Mouse (Mus musculus) CD8-positive naive resting alpha-beta T cell, adult 2 months (primary cell): ENCODE measurements around the gene Itga8.

ENCODE experiments used
- DNase-seq, 2 experiments: peaks; one replicate each; pipeline ENCODE4 v3.0.0; 2022; ENCODE audit warnings: low read depth in 2 of 2, low spot score in 2 of 2

The Itga8 gene

DNA sequence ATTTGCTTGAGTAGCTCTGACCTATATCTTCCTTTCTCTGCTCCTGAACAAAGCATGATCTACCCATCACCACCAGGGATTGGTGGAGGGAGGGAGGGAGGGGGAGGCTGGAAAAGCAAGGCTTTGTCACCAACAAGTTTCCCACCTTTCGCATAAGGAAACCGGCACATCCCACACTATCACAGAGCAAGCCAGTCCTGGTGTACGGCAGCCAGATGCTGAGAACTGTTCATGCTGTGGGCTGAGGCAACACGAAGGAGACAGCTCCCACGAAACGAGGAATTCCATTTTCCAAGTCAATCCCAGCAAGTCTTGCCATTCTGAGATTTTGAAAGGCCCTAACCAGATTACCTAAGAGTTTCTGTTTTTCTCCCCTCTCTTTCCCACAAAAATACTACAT is 6.6 kb downstream of the Itga8 start:
- no peak for DNase-seq

DNA sequence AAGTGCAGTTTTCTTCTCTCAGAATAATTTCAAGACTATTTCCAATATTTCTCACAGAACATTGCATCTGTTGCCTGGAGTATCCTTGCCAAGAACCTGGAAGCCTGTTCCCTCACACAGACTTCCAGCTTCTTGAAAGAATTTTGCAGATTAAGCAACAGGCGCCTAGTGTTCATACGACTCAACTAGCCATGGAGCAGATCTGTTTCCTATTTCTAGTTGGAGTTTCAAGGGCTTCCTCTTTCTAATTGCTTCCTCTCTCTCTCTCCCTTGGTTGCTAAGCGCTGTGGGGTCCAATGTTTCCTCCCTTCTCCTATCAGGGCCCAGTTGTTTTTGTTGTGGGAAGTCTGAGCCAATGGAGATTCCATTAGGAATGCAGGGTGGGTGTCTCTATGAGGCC is 7.7 kb downstream of the Itga8 start:
- DNase-seq = no peak

DNA sequence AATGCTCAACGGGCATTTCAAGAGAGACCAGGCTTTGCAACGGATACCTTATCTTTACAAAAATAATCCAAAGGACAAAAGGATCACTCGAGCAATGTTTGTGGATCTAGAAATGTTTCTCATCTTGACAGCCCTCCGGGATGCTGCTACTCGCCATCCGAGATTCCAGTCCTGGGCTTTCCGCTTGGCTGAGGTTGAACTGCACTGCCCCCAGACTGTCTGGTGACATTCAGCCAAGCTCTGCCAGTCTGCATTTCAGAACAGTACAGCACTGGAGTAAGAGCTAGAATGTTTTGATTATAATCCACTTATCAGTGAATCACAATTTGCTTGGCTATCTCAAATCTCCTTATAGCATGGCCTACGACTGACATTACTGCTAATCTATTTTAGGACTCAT is 8.3 kb downstream of the Itga8 start:
- no peak for DNase-seq

DNA sequence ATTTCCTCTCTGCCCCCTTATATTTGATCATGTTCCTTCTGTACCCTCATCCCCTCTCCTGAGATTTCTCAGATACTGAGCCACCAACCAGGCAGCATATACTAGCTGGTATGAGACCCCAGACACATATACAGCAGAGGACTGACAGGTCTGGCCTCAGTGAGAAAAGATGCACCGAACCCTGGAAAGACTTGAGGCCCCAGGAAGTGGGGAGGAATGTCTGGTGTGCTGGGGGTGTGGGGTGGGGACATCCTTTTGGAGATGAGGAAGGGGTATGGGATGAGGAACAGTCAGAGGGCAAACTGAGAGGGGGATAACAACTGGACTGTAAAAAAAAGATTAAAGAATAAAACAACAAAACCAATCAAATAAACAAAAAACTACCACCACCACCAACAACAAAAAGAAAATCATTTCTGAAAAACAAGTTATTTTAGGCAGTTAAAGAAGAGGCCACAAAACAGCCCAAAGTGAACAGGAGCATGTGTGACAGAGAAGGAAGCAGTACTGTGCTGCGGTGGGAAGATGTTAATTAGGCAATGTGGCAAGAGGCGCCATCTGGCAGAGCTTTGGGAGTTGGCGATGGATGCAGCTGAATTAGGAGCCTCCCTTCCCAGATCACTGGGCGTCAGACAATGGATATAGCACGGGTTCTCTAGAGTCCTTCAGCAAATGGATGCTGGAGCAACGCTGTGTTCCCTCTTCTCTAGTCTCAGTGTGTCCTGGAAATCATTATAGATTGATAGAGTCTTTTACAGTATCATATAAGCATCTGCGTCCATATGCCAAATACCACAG is 9.5 kb downstream of the Itga8 start:
- no peak for DNase-seq

DNA sequence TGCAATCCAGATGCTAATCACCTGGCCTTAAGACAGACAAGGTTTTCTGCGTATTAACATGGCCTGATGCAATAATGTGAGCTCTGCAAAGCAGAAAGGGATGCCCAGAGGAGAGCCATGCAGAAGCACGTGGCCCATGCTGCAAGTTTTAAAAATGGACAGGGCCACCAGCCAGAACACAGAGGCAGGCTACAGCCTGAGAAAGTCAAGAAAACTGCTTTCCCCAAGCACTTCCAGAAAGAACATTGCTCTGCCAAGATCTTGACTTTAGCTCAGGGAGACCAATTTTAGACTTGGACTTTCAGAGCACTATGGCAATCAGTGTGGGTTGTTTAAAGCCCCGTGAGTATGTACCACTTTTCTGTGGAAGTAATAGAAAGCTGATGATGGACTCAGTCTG is 11.5 kb downstream of the Itga8 start:
- DNase-seq = no peak

DNA sequence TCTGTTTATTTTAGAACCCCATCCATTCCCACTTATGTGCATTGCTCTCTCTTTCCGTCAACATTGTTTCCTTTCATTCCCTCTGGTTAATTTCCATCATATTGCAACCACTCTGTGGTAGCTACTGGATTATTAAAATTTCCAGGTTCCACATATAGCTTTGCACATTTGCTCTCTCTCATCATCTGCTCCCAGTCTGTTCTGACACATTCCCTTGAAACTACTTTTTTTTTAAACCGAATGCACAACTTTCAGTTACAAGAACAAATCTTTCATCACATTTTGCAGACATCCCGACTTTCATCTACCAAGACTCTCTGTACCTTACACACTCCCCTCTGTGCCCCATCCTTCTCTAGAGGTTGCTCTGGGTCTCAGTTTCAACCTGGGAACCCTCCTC is 13.9 kb downstream of the Itga8 start:
- no peak for DNase-seq

DNA sequence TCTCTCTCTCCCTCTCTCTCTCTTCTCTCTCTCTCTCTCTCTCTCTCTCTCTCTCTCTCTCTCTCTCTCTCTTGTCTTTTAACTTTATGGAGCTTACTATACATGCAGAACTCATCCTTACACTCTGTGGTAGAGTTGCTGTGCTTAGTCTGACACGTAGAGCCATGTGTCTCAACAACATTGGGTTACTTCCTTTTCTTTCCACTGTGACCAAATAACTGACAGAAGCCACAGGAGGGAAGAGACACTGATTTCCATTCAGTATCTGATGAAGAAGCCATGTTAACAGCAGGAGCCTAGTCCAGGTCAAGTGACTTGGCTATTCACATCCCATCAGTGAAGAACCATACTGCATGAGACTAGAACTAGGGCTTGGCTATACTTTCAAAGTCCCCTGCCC is 21.1 kb downstream of the Itga8 start:
- no peak for DNase-seq

DNA sequence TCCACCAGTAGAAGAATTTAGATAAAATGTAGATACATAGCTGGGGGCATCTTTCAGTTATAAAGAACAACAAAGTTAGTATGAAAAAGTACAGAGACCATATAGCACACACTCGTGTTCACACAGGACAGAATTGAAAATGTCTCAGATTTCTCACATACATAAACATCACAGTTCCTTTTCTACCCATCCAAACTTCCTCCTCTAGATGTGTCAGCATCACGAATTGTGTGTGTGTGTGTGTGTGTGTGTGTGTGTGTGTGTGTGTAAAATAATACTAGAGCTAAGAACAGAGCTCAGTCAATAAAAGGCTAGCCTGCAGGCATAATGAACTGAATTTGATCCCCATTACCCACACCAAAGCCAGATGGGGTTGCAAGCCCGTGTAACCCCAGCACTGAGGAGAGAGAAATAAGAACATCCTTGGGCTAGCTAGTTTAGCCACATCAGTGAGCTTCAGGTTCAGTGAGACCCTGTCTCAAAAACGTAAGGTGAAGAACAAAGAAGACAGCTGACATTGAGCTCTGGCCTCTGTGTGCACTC is 22.6 kb downstream of the Itga8 start:
- no peak for DNase-seq

DNA sequence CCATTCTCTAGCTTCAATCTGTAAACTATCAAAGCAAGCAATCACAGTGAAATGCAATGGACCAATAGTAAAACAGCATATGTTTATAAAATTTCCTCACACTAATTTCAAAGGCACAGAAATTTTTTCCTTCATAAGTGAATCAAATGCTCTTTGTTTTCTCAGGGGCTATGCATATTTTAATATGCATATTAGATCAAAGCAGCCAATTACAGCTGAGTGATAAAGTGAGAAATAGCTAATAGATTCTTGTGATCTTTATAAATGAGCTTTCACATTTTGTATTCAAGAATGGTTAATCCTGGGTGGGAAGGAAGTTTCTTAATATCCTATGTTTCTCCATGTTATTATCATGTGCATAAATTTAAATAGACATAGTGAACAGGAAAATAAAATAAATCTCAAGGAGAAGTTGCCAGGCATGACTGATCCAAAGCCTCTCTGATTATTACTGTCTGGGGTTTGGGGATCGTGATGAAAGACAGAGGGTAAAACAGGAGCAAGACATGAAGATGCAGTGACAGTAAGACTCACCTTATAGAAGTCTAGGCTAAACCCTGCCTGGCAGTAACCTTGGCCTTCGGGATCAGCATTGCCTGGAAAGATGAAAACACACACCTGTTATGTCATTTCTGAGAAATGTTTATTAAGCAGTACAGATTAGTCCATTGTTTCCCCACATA is 44.9 kb downstream of the Itga8 start:
- no peak for DNase-seq

DNA sequence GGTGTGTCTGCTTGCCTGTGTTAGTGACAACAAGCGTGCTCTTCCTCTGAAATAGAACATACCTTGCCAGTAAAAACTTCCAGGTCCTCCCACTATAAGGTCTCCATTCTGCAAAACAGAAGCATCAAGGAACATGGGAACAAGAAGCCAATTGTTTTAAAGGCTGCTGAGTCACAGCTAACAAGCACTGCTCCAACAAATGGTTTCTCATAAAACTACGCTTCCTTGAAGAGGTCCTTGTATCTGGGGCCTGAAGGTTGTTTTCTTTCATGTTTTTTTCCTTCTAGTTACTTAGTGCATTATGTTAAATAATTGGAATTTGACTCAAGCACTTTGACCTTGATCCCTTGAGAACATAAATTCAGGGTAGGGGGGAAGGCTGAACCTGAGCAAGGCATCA is 45.8 kb downstream of the Itga8 start:
- no peak for DNase-seq

DNA sequence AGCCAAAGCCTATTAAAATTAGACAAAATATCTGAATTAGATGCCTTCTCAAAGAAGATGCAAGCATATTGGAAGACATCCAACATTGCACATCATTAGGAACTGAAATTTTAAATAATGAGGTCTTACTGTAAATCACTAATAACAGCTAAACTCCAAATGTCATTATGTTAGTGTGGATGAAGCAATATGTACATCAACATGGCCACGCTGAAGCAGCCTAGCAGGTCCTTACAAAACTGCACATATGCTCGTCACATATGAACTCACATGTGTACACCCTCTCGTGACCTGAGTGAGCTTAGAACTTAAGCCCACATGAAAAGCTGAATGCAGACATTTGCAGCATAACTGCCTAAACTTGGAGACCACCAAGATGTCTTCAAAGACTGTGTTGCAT is 66.4 kb downstream of the Itga8 start:
- no peak for DNase-seq

DNA sequence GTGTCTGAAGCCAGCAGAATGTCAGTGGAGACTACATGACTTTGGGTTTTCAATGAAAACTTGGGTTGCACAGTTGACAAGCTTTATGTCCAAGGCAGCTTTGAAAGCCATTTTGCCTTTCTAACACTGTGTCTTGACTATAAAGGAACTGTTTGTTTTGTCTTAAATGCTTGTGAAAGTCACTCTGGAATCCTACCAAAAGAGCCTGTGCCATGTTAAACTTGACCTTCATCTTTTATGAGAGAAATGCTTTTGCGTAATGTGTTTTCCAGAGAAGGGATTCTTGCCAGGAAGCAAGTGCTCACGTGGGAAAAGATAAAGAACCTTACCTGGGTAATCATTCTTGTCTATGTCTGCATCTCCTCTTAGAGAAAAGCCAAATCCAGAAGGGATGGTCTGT is 72.0 kb downstream of the Itga8 start:
- no peak for DNase-seq

DNA sequence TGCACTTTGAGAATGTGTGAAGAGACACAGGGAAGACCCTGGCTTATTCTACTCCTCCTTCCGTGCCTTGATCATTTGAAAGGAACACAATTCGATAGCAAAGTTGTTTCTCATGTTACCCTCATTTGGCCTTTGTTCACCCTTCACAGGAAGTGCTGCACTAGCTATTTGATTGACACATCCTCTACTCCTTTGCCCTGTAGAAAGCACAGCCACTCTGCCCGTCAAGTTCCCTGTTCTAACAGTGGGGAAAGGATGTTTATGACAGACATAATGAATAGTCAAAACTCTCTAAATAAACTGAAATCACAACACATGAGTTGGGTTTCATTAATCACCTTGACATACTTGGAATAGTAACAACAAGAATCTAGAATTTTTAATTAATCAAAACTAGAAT is 73.4 kb downstream of the Itga8 start:
- no peak for DNase-seq

DNA sequence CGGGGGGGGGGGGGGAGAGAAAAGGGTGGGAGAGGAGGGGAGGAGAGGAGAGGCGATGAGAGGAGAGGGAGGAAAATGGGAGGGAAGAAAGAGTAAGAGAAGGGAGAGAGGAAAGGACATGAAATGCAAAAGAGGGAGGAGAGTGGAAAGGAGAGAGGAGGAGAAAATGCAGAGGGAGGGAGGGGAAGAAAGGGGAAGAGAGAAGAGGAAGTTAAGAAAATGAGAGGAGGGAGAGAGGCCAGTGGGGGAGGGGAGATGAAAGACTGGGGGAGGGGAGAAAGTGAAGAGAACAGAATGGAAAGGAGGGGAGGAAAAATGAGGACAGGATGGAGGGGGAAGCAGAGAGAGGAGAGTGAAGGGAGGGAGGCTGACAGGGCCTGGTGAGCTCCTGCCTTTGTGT is 74.5 kb downstream of the Itga8 start:
- no peak for DNase-seq

DNA sequence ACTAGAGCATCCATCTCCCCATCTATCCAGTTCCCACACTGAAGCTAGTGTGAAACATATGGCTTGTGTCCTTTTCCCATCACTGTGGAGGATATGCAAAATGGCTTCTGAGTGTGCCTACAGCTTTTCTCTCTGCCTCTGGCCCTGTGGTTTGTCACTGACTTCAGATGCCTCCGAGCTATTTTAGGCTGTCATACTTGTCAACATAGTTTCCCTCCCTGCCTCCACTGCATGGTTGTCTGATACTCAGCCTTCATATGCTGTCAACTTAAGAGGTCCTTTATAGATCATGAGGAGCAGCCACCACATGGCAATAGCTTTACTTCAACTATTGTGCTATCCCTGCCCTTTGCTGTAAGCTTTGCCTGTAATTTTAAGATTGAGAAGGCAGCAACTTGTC is 75.4 kb downstream of the Itga8 start:
- no peak for DNase-seq

DNA sequence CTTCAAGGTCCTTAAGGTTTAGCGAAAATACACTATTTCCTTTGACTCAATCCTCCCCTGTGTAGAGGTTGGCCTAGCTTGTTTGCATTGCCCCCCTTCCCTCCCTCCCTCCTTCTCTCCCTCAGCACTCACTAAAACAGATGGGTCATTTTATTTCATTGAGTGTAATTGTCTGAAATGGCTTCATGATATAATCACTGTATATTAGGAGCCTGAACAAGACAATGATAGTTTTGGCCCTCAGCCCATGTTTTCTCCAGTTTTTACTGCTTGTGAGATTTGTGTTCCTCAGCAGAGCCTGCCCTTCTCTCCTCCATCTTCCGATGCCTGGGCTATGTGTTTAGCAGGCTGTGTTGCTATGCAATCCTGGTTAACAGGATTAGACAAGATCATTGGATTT is 80.1 kb downstream of the Itga8 start:
- no peak for DNase-seq

DNA sequence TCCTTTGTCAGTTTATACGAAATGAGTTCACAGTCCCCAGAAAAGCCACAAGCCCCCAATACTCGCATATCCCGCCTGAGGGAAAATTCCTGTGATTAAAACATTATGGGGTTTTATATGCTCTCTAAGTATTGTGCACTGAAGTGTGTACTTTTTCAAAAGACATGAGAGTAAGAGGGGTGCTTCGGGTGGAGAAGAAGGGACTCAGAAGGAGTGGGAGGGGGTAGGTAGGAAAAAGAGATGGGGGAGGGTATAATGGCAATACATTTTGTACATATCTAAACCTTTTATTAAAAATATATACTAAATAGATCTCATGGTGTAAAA is 88.3 kb downstream of the Itga8 start:
- no peak for DNase-seq

DNA sequence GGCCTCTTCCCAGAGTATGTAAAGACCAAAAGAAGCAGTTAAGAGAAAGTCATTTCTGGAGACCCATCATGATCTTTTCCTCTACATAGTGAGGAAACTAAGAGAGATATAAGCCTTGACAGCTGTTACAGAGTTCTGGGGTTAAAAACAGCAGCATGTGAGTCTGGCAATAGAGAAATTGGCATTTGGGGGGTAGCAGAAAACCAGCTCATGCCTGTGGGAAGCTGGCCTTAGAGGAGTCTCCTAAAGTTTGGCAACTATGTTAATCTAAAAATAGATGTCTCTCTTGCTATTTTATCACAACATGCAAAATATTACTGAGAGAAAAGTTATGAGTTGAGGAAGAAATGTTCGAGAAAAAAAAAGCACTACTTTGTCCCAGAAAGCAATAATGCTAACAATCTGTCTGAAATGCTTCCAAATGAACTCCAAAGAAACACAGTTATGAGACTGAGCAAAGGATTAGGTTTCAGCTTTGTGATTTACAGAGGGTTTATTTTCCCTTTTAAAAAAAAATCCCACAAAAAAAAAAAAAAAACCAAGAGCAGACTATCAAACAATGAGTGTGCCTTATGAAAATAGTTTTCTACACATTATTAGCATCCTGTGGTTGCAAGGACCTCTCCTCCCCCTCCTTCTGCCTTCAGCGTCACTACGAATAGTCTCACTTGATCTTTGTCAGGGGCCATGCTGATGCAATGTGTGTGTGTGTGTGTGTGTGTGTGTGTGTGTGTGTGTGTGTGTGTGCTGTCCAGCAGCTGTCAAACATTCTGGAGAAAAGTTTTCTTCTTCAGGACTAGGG is 88.9 kb downstream of the Itga8 start:
- DNase-seq = no peak

DNA sequence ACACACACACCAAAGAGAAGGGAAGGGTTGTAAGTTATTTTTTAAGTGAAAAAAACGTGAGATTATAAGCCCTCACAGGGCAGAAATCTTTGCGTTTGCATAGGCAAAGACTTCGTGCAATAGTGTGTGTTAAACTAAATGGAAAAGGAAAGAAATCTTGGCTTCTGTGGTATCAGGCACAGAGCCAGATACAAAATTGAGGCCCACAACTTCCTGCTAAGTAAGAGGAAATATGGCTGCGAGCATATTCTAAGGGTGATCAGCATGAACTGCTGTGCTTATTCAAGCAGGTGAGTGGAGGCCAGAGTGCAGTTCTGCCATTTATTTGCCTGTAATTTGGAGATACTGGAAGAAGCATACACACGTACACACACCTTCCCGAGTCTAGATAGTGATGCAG is 93.6 kb downstream of the Itga8 start:
- DNase-seq = no peak

DNA sequence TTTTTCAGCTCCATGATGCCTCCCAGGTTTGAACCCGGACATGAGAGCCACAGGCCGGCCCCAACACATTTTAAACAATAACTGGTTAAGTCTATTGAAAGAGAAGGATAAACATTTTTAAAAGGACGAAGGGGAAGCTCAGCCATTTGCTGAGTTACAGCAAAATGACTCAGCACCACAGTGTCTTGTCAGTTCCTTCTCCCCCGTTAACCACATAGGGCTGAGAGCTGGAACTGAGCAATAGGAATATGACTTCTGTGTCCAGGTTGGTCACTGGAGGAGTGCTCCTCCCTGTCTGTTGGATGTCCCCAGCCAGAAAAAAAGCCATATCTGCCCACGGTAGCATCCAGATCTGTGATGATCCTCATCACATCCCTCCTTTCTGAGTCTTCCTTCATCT is 95.4 kb downstream of the Itga8 start:
- no peak for DNase-seq

DNA sequence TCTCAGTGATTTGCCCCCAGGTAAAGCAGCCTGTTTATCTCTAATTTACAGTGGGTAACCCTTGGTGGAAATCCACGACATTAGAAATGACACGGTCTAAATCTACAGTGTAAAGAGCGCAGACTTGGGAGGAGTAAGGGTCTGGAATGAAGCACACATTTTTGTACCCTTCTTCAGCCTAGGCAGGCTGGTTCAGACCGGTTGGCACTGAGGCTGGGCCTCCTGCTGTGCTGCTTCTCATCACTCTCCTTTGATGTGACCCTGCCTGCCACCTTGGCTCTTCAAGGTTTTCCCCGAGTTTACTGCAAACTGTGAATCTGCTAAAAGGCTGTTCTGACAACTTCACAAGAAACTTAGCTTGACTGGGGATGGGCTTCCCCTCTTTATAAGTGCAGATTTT is 95.8 kb downstream of the Itga8 start:
- no peak for DNase-seq

DNA sequence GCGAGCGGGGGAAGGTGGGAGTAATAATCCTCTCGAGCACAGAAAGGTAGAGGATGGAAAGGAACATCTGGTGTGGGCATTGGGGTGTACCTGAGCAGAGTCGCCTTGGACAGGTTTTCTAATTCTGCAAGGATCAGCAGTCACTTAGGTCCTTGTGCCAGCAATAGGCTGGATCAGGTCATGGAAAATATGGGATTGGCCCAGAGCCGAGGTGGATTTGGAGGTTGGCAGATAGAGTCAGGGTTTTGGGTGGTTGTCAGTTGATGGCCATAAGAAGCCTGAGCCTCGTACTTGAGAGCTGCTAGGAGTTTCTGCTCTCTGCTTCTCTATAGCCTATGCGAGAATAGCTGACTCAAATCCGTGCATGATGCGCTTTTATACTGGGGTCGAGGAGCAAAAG is 98.5 kb downstream of the Itga8 start:
- no peak for DNase-seq
